ENCODE assay signal across 8 mouse cellular contexts in genomic region chr8:71537028-71537867, GRCm38 (mm10). TPM values are rescaled to one million over a fixed set of nuclear protein-coding genes. Genes with fewer than 3 reads are reported as not detected.
DNase-seq lines count a peak whose midpoint lies in the region; ATAC-seq and TF ChIP-seq lines count a peak whose summit lies in the region.

Gene Bst2 (minus strand): TSS chr8:71537456.

- peak; percentile 17; the same call in 1 of the 2 replicates for TF ChIP-seq CTCF in kidney, postnatal 0 days (IDR thresholded peaks at IDR 0.05; ENCODE audit: low read depth)
- peak; percentile 38 for TF ChIP-seq CTCF in lung, postnatal 0 days (IDR thresholded peaks at IDR 0.05)

- H3K4me3 ChIP-seq in erythroblast, embryonic 14.5 days (replicated peaks) = peak within 1 kb of the TSS; percentile 76
- peak within 1 kb of the TSS; percentile 58 for H3K4me3 ChIP-seq in heart, embryonic 13.5 days
- peak within 1 kb of the TSS; percentile 50 for H3K4me3 ChIP-seq in kidney, postnatal 0 days (replicated peaks; ENCODE audit: low read depth, low read length)
- peak within 1 kb of the TSS; percentile 50 for H3K4me3 ChIP-seq in lung, postnatal 0 days (ENCODE audit: low read depth, low read length)

- no peaks in the 10 kb centered on the region for H3K36me3 ChIP-seq in erythroblast, embryonic 14.5 days (ENCODE audit: control insufficient read depth)
- H3K36me3 ChIP-seq in heart, embryonic 13.5 days = no peaks in the 10 kb centered on the region
- H3K36me3 ChIP-seq in kidney, postnatal 0 days (ENCODE audit: insufficient read depth, low read length) = no peaks in the 10 kb centered on the region
- no peaks in the 10 kb centered on the region for H3K36me3 ChIP-seq in lung, postnatal 0 days (ENCODE audit: insufficient read depth, low read length)

- H3K27me3 ChIP-seq in erythroblast, embryonic 14.5 days (ENCODE audit: control insufficient read depth) = no peaks in the 10 kb centered on the region; the same call in 1 of the 2 replicates
- peaks cover 22% of the 10 kb centered on the region for H3K27me3 ChIP-seq in heart, embryonic 13.5 days (replicated peaks)
- no peaks in the 10 kb centered on the region for H3K27me3 ChIP-seq in kidney, postnatal 0 days (ENCODE audit: insufficient read depth, low read length)
- H3K27me3 ChIP-seq in lung, postnatal 0 days (replicated peaks; ENCODE audit: insufficient read depth, low read length) = no peaks in the 10 kb centered on the region

- no peaks in the 10 kb centered on the region for H3K9me3 ChIP-seq in erythroblast, embryonic 14.5 days (ENCODE audit: control insufficient read depth, low read length)
- no peaks in the 10 kb centered on the region for H3K9me3 ChIP-seq in heart, embryonic 13.5 days
- H3K9me3 ChIP-seq in kidney, postnatal 0 days (replicated peaks; ENCODE audit: low read length) = no peaks in the 10 kb centered on the region
- H3K9me3 ChIP-seq in lung, postnatal 0 days (ENCODE audit: low read length) = no peaks in the 10 kb centered on the region

- TF ChIP-seq EP300 in lung, postnatal 0 days (IDR thresholded peaks at IDR 0.05) = peak; percentile 54

- H3K9ac ChIP-seq in heart, embryonic 13.5 days = peak within 1 kb of the TSS; percentile 76
- peak within 1 kb of the TSS; percentile 62 for H3K9ac ChIP-seq in kidney, postnatal 0 days (ENCODE audit: low read depth, low read length)
- H3K9ac ChIP-seq in lung, postnatal 0 days (replicated peaks; ENCODE audit: low read depth) = peak within 1 kb of the TSS; percentile 50

- WGBS in heart, embryonic 13.5 days = 2% methylated on average over 37 of the region's 37 CpGs
- 4% methylated on average over 37 of the region's 37 CpGs for WGBS in kidney, postnatal 0 days
- 3% methylated on average over 37 of the region's 37 CpGs for WGBS in lung, postnatal 0 days

- peak; percentile 79; the same call in 1 of the 2 replicates for ATAC-seq in heart, embryonic 13.5 days (ENCODE audit: extremely low read depth, insufficient number of reproducible peaks, low FRiP score, low TSS enrichment)
- peak; percentile 81 for ATAC-seq in kidney, postnatal 0 days (replicated peaks; ENCODE audit: low FRiP score, low read depth)
- peak; percentile 94 for ATAC-seq in lung, postnatal 0 days

- peak within 1 kb of the TSS; percentile 69 for H3K4me2 ChIP-seq in heart, embryonic 13.5 days
- H3K4me2 ChIP-seq in kidney, postnatal 0 days (ENCODE audit: low read length) = peak within 1 kb of the TSS; percentile 65
- peak within 1 kb of the TSS; percentile 70 for H3K4me2 ChIP-seq in lung, postnatal 0 days (replicated peaks; ENCODE audit: low read depth, low read length)

- DNase-seq in B cell, adult 2 months = peak; percentile 85 to 87
- DNase-seq in adrenal gland, adult (ENCODE audit: inconsistent age in 2 of 2, low spot score in 1 of 2) = peak; percentile 92 to 98
- DNase-seq in kidney, postnatal 0 days (ENCODE audit: low spot score) = peak; percentile 98
- DNase-seq in lung, postnatal 0 days (ENCODE audit: low spot score) = peak; percentile 97
- DNase-seq in ovary, adult 18-20 months (ENCODE audit: low spot score) = peak; percentile 89
- peak; percentile 80 to 85 for DNase-seq in thymus, postnatal 10 days (ENCODE audit: low spot score in 2 of 2)

- peaks cover 22% of the 10 kb centered on the region for H3K4me1 ChIP-seq in erythroblast, embryonic 14.5 days (ENCODE audit: control insufficient read depth)
- peaks cover 14% of the 10 kb centered on the region for H3K4me1 ChIP-seq in heart, embryonic 13.5 days
- H3K4me1 ChIP-seq in kidney, postnatal 0 days (replicated peaks; ENCODE audit: insufficient read depth, low read length) = peaks cover 18% of the 10 kb centered on the region; the same call in 1 of the 2 replicates
- peaks cover 7% of the 10 kb centered on the region; the same call in 1 of the 2 replicates for H3K4me1 ChIP-seq in lung, postnatal 0 days (ENCODE audit: insufficient read depth, low read depth, low read length)

- peak within 1 kb of the TSS; percentile 57 for H3K27ac ChIP-seq in heart, embryonic 13.5 days (replicated peaks)
- H3K27ac ChIP-seq in kidney, postnatal 0 days = peak within 1 kb of the TSS; percentile 83
- H3K27ac ChIP-seq in lung, postnatal 0 days (ENCODE audit: low read length) = peak within 1 kb of the TSS; percentile 90

RNA-seq across cellular contexts. Expression of gene Bst2, which starts in this region (rescaled TPM):
- polyA plus RNA-seq in erythroblast, embryonic 14.5 days (2012) = 0.21 and 0.72 TPM in 2 replicates
- 34.0 and 39.5 TPM in 2 replicates for polyA plus RNA-seq in heart, embryonic 13.5 days (2015; fragmentation: Nextera tagmentation; extraction: Ambion mirVana)
- polyA plus RNA-seq in kidney, postnatal 0 days (2015; fragmentation: Nextera tagmentation; extraction: Ambion mirVana) = 106 and 124 TPM in 2 replicates
- polyA plus RNA-seq in lung, postnatal 0 days (2015; fragmentation: Nextera tagmentation; extraction: Ambion mirVana) = 86.2 and 99.8 TPM in 2 replicates

Comparison
In these comparisons a context has a peak if more than half of its experiments do, and no peak if none do; other contexts are left out.
1. Peak in every context shown above with its lines: DNase-seq, ATAC-seq, H3K4me3 ChIP-seq and H3K27ac ChIP-seq.
2. RNA of gene Bst2 (polyA plus RNA-seq): 106 to 124 TPM in kidney, postnatal 0 days, 86.2 to 99.8 TPM in lung, postnatal 0 days and 34.0 to 39.5 TPM in heart, embryonic 13.5 days; 0.21 to 0.72 TPM in erythroblast, embryonic 14.5 days; every median in the first group is over 10 times any median in the second.